Mouse (Mus musculus) embryonic facial prominence, embryonic 12.5 days (tissue): ENCODE measurements at regions not wholly inside any gene's neighbourhood (a gene's known extent, or its start where the extent isn't known, plus 50 kb on each side); places are given as distances from the start of the nearest gene placed in this dataset.
"Not testable (repeated sequence)": the region's sequence is repeated elsewhere in the genome, so short reads cannot be mapped to it uniquely, and the experiment has no call there.

Experiments
- ATAC-seq: fragments of 200-750 bp; cut with Nextera tagmentation; 2 replicates; pipeline ENCODE4 v1.8.0; 2017; ENCODE audit not compliant: insufficient number of reproducible peaks, insufficient read depth, low FRiP score, low TSS enrichment
- H3K27ac ChIP-seq: fragments of 300-500 bp; sonication (generic); 2 replicates; pipeline ENCODE4 v1.5.1; 2016; ENCODE audit warnings: mild to moderate bottlenecking
- H3K27me3 ChIP-seq: fragments of 300-500 bp; sonication (generic); 2 replicates; pipeline ENCODE4 v1.6.1; 2016; ENCODE audit warnings: mild to moderate bottlenecking, moderate library complexity
- H3K36me3 ChIP-seq: fragments of 300-500 bp; sonication (generic); 2 replicates; pipeline ENCODE4 v1.6.1; 2016; ENCODE audit warnings: mild to moderate bottlenecking
- H3K4me1 ChIP-seq: fragments of 300-500 bp; sonication (generic); 2 replicates; pipeline ENCODE4 v1.6.1; 2016
- H3K4me2 ChIP-seq: fragments of 300-500 bp; sonication (generic); replicated peaks from 2 replicates; pipeline ENCODE4 v1.6.1; 2016; ENCODE audit warnings: mild to moderate bottlenecking, moderate library complexity
- H3K4me3 ChIP-seq: fragments of 300-500 bp; sonication (generic); 2 replicates; pipeline ENCODE4 v1.5.1; 2016; ENCODE audit warnings: mild to moderate bottlenecking
- H3K9ac ChIP-seq: fragments of 300-500 bp; sonication (generic); 2 replicates; pipeline ENCODE4 v1.6.1; 2016; ENCODE audit warnings: mild to moderate bottlenecking, moderate library complexity
- H3K9me3 ChIP-seq: fragments of 300-500 bp; sonication (generic); 2 replicates; pipeline ENCODE4 v1.6.1; 2016; ENCODE audit warnings: mild to moderate bottlenecking, moderate library complexity
- WGBS: fragments of 180-500 bp; shearing (Covaris S2); methylation state at CpG from one replicate; pipeline ENCODE4 v1.1.7; 2016; 5-methylcytosine and 5-hydroxymethylcytosine counted together

DNA sequence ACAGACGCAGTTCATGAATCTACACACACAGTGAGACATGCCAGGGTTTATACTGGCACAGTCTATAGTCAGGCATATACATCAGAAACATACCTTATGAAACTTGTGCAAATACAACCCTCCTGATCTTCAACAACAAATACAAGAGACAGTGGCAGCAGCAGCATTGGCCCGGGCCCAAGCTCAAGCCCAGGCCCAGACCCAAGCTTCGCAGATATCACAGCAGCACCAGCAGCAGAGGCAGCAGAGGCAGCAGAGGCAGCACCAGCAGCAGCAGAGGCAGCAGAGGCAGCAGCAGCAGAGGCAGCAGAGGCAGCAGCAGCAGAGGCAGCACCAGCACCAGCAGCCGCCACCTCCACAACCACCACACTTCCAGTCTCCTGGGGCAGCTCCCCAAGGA, 80.0 kb downstream of the Samd9l start:
- no peak overlapping the region for H3K9ac ChIP-seq
- no peak overlapping the region for H3K27ac ChIP-seq
- no peak overlapping the region for H3K4me2 ChIP-seq
- WGBS = 89% methylated on average over 4 of the region's 4 CpGs
- no peaks in the 10 kb centered on the region for H3K4me1 ChIP-seq
- no peak overlapping the region for H3K4me3 ChIP-seq
- no peak for ATAC-seq
- H3K36me3 ChIP-seq = no peaks in the 10 kb centered on the region
- H3K9me3 ChIP-seq = 0 out of 2 replicates have a peak, but pooled peaks cover 4% of the 10 kb centered on the region
- no peaks in the 10 kb centered on the region for H3K27me3 ChIP-seq

DNA sequence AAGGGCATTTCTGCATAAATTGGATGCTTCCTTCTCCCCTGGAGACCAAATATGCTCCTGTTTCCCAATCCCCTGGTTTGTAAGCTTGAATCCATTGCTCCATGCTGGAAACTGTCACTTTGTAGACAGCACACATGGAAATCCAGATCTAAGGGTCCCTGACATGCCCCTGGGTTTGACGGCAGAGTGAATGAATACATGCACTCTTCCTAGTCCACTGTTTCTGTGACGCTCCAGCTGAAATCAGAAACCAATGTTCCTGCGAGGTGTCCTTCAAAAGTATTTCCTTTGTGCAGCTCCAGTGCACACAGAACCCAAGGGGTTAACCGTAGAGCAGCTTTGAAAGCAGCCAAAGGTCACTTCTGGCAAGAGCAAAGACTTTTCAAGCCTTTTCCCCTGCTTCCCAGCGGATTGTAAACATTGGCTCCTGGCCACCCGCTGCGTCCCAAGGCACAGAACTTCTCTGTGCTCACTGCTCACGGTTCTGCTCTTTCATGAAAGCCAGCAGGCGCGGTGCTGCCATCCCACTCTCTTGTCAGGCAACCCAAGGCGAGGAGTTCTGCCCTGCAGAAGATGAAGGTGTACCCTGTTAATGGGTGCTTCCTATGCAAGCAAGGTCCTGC, 91.7 kb downstream of the Samd9l start:
- not testable (repeated sequence) for H3K27me3 ChIP-seq, H3K4me1 ChIP-seq, H3K27ac ChIP-seq, H3K4me3 ChIP-seq, H3K36me3 ChIP-seq, ATAC-seq, H3K9ac ChIP-seq, H3K9me3 ChIP-seq
- 1% methylated on average over 11 of the region's 11 CpGs for WGBS
- peak overlapping the region; percentile 31; the same call in 1 of the 2 replicates for H3K4me2 ChIP-seq

DNA sequence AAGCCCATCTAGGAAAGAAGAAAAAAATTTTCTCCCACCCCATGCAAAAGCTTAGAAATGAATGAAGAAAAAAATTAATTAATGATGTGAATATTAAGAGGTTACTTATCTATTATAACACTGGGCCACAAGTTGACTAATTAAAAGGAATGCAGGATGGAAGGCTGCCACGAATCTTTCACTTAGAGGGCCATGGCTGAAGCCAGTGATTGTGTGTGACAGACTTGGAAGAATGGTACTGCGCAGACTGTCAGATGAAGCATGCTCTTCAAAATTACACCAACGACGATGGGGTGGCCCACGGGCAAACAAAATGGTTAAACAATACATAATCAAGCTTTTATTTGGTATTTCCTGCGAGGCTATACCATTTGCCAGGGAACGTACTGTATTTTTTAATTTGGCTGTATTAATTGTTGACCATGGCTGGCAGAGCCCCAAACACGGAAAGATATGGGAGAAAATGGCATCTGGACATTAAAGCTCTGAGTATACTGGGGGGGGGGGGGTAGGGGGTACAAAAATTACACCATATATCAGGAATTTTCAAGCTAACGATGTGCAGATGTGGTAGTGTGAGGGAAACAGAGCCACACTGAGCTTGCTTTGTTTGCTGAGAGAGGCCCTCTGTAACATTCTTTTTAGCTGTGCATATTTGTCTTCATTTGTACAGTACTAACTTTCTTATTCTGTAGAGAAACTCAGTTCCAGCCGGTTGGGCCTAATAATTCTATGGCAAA, 94.3 kb downstream of the Samd9l start:
- not testable (repeated sequence) for H3K9me3 ChIP-seq, H3K4me1 ChIP-seq, H3K4me3 ChIP-seq, H3K9ac ChIP-seq, ATAC-seq, H3K27ac ChIP-seq, H3K4me2 ChIP-seq, H3K36me3 ChIP-seq, H3K27me3 ChIP-seq
- WGBS = 35% methylated on average over 10 of the region's 10 CpGs

DNA sequence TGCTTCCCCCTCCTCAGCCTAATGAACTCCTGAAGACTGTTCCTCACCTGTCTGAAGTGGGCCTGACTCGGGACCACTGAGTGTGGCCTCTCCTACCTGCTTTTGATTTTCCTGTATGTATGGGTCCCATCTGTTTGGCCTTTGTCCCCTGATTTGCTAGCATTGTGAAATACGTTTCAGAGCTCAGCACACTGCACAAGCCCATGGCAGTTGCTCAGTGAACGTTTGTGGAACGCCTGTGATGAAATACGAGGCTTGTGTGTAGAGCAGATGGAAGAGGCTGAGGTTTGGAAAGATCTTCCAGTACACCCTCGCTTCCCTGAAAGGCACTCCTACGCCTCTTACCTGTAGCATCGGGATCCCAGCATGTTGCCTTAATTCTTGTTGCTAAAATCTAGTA, 106.1 kb downstream of the Samd9l start:
- H3K9ac ChIP-seq, H3K4me1 ChIP-seq, H3K36me3 ChIP-seq, ATAC-seq, H3K27ac ChIP-seq, H3K4me2 ChIP-seq, H3K4me3 ChIP-seq, H3K9me3 ChIP-seq, H3K27me3 ChIP-seq: not testable (repeated sequence)
- 76% methylated on average over 8 of the region's 8 CpGs for WGBS

DNA sequence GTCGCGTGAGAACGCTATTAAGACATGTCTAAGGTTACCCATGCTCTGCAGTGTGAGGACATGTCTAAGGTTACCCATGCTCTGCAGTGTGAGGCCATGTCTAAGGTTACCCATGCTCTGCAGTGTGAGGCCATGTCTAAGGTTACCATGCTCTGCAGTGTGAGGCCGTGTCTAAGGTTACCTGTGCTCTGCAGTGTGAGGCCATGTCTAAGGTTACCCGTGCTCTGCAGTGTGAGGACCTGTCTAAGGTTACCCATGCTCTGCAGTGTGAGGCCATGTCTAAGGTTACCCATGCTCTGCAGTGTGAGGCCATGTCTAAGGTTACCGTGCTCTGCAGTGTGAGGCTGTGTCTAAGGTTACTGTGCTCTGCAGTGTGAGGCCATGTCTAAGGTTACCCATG, 107.4 kb downstream of the Samd9l start:
- not testable (repeated sequence) for H3K9me3 ChIP-seq, H3K27ac ChIP-seq, H3K9ac ChIP-seq, H3K36me3 ChIP-seq, ATAC-seq, H3K27me3 ChIP-seq, H3K4me2 ChIP-seq, H3K4me1 ChIP-seq, H3K4me3 ChIP-seq
- 93% methylated on average over 6 of the region's 6 CpGs for WGBS

DNA sequence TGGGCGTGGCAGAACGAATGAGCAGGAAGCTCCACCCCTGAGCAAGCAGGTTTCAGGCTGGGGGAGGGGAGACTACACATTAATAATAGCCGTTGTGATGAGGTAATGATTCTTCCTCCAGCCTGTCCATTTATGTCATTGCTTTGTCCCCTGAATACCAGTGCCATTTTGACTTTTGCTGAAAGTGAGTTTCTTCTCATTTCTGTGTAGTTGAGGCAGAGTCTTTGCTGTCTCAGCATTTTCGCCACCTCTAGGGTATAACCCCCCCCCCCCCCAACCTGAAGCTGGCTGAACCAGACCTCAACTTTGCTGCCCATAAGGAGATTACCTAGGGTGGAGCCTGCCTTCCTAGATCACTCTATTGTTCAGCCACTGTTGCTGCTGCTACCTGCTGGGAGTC, 130.6 kb downstream of the Samd9l start:
- not testable (repeated sequence) for H3K27me3 ChIP-seq, H3K27ac ChIP-seq, H3K36me3 ChIP-seq, H3K4me3 ChIP-seq, H3K9ac ChIP-seq, ATAC-seq, H3K4me2 ChIP-seq, H3K4me1 ChIP-seq, H3K9me3 ChIP-seq
- WGBS = 70% methylated on average over 4 of the region's 4 CpGs

DNA sequence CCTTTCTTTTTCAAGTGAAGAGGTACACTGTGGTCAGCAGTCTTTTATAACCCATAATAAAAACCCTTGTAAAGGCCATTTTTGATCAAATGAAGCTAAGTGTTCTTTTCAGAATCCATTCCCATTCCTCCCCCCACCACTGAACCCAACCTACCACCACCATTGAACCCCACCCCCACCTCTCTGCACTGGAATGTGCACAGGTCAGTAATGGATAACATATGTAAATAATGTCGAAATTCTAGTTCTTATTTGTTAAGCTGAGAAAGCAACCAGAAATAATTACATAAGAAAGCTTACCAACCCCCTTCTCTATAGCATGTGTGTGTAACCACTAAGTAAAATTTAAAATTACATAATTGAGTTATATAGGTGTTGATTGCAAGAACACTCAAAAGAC, 133.9 kb downstream of the Samd9l start:
- H3K9ac ChIP-seq, H3K36me3 ChIP-seq, H3K27ac ChIP-seq, H3K4me3 ChIP-seq, ATAC-seq, H3K4me1 ChIP-seq, H3K9me3 ChIP-seq, H3K4me2 ChIP-seq, H3K27me3 ChIP-seq: not testable (repeated sequence)
- WGBS = 32% methylated on average over 1 of the region's 1 CpGs
